Mouse (Mus musculus): ENCODE data around the gene Auts2. TPM values are rescaled to one million over a fixed set of nuclear protein-coding genes. Genes with fewer than 3 reads are reported as not detected.
"Not testable (repeated sequence)": the region's sequence is repeated elsewhere in the genome, so short reads cannot be mapped to it uniquely, and the experiment has no call there.

Auts2 gene
- 69.8 and 77.2 TPM in 2 replicates for polyA plus RNA-seq (2015; fragmentation: Nextera tagmentation; extraction: Ambion mirVana)

- Histone ChIP-seq H3K4me3 (peak within 1 kb of the TSS; percentile 89), H3K27me3 (no peaks in the 10 kb centered on the region; the same call in 1 of the 2 replicates), H3K4me2 (peak within 1 kb of the TSS; percentile 73), H3K27ac (peak within 1 kb of the TSS; percentile 94), H3K9ac (peak within 1 kb of the TSS; percentile 92), H3K36me3 (no peaks in the 10 kb centered on the region), H3K4me1 (peaks cover 25% of the 10 kb centered on the region), H3K9me3 (no peaks in the 10 kb centered on the region)
- peak; percentile 90 for ATAC-seq (ENCODE audit: insufficient number of reproducible peaks, insufficient read depth, low FRiP score, low TSS enrichment, low read depth)
- 1% methylated on average over 87 of the region's 105 CpGs for WGBS
Measured at GRCm38 (mm10) chr5:132543118-132544071, at the start of gene Auts2. TSS of gene Auts2 (minus strand) at chr5:132543344.

DNA sequence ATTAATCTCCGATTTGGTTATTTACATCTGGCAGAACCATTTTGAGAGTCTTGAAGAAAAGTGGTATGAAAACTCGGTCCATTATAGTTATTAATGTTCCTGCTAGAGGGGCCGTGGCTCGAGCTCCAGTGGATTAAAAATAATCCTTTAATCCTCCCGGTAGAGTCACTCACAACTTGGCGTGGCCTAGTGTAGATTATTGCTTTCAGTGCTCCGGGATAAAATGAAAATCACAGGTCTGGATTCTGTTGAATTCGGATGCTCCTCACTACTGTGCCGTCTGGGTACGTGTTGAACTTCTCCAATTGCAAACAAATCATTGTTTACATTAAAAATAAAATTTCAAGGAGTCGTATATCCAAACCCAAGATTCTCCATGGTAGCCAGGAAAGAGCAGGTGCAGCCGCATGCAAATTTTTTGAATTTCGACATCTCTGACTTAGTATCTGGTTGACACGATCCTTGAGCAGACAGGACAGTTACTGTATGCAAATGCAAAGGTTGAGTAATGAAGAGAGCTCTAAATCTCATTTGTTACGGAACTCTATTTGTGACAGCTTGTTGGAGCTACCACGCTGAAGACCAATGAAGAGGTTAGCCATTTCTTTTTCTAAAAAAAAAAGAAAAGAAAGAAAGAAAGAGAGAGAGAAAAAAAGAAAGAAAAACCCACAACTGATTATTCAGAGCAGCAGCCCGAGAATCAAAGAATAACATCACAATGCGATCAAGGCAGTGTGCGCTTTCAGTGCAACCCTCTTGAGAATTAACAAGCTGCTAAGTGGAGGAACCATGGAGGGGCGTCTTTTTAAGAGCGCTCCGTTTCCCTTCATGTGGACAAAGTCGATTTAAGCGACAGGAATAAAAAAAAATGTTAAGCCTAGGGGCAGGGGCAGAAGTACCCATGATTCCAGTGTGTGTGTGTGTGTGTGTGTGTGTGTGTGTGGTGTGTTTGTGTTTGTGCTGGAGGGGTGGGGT, 48.9 kb upstream of the Auts2 start:
- ATAC-seq (ENCODE audit: insufficient number of reproducible peaks, insufficient read depth, low FRiP score, low TSS enrichment, low read depth): no peak
- H3K9ac ChIP-seq: no peak overlapping the region
- 76% methylated on average over 24 of the region's 24 CpGs for WGBS
- no peak overlapping the region for H3K4me3 ChIP-seq
- H3K4me1 ChIP-seq: 0 out of 2 replicates have a peak, but pooled peaks cover 3% of the 10 kb centered on the region
- no peaks in the 10 kb centered on the region; the same call in 1 of the 2 replicates for H3K27me3 ChIP-seq
- H3K27ac ChIP-seq: no peak overlapping the region
- H3K36me3 ChIP-seq: no peaks in the 10 kb centered on the region
- no peak overlapping the region for H3K4me2 ChIP-seq
- H3K9me3 ChIP-seq: no peaks in the 10 kb centered on the region

GRCm38 (mm10) chr5:132579774-132580173, 36.6 kb upstream of the Auts2 start:
- Histone ChIP-seq H3K4me3 (no peak overlapping the region), H3K4me2 (no peak overlapping the region), H3K27ac (no peak overlapping the region), H3K4me1 (no peaks in the 10 kb centered on the region), H3K9me3 (no peaks in the 10 kb centered on the region), H3K36me3 (no peaks in the 10 kb centered on the region), H3K9ac (no peak overlapping the region), H3K27me3 (no peaks in the 10 kb centered on the region)
- 21% methylated on average over 7 of the region's 7 CpGs for WGBS
- no peak for ATAC-seq (ENCODE audit: insufficient number of reproducible peaks, insufficient read depth, low FRiP score, low TSS enrichment, low read depth)

- not testable (repeated sequence) for H3K36me3 ChIP-seq; H3K4me2 ChIP-seq; H3K4me3 ChIP-seq; H3K27me3 ChIP-seq; H3K4me1 ChIP-seq; H3K27ac ChIP-seq; ATAC-seq (ENCODE audit: insufficient number of reproducible peaks, insufficient read depth, low FRiP score, low TSS enrichment, low read depth); H3K9ac ChIP-seq; H3K9me3 ChIP-seq
- WGBS: 75% methylated on average over 6 of the region's 6 CpGs
Measured at GRCm38 (mm10) chr5:132560771-132561170, 17.6 kb upstream of the Auts2 start.

DNA sequence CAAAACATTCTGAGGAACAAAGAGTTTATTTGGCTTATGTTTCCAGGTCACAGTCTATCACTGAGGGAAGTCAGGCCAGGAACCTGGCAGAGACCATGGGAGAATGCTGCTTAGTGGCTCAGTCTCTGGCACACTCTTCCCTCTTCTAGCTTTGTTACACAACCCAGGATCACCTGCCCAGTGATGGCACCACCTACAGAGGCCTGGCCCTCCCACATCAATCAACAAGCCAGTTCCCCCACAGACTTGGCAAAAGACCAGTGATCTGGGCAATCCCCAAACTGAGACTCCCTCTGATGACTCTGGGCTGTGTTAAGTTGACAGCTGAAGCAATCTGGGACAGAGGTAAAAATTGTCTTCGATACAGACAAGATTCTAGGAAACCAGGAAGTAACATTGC, 2.6 kb upstream of the Auts2 start:
- H3K27me3 ChIP-seq: no peaks in the 10 kb centered on the region; the same call in 1 of the 2 replicates
- H3K27ac ChIP-seq: no peak overlapping the region
- H3K4me3 ChIP-seq: no peak overlapping the region
- no peak for ATAC-seq (ENCODE audit: insufficient number of reproducible peaks, insufficient read depth, low FRiP score, low TSS enrichment, low read depth)
- H3K36me3 ChIP-seq: no peaks in the 10 kb centered on the region
- 80% methylated on average over 1 of the region's 1 CpGs for WGBS
- H3K4me2 ChIP-seq: no peak overlapping the region
- H3K9me3 ChIP-seq: no peaks in the 10 kb centered on the region
- peaks cover 6% of the 10 kb centered on the region for H3K4me1 ChIP-seq
- no peak overlapping the region for H3K9ac ChIP-seq

GRCm38 (mm10) chr5:132544176-132544995, 1.2 kb upstream of the Auts2 start:
- no peaks in the 10 kb centered on the region for H3K36me3 ChIP-seq
- H3K9me3 ChIP-seq: no peaks in the 10 kb centered on the region
- H3K27ac ChIP-seq: peak overlapping the region; percentile 94; the same call in 1 of the 2 replicates
- H3K9ac ChIP-seq: peak overlapping the region; percentile 92
- no peak for ATAC-seq (ENCODE audit: insufficient number of reproducible peaks, insufficient read depth, low FRiP score, low TSS enrichment, low read depth)
- WGBS: 7% methylated on average over 26 of the region's 26 CpGs
- peak overlapping the region; percentile 73 for H3K4me2 ChIP-seq
- H3K4me1 ChIP-seq: peaks cover 19% of the 10 kb centered on the region
- H3K27me3 ChIP-seq: no peaks in the 10 kb centered on the region; the same call in 1 of the 2 replicates
- H3K4me3 ChIP-seq: peak overlapping the region; percentile 89

DNA sequence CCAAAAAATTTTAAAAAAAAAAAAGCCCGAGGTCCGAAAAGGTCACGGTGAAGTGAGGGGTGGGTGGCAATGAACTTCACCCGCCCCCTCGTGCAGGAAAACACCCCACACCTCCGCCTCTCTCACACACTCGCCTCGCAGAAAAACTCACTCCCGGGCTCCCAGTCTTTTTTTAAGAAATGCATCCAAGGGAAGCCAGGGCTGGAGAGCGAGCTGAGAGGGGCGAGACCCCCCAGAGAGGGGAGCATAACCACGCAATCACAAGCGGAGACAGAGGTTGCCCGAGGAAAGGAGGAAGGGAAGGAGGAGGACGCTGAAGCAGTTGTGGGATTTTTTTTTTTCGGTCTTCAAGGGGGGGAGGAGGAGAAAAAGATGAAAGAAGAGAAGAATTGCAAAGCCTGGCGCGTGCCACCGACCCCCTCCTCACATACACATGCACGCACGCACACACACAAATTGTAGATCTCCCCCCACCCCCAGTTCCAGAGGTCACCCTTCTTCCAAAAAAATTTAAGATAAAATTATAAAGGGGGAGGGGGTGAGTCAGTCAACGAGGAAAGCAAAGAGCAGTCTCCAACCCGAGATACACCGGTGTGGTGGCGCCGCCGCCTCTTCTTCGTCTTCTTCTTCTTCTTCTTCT, 643 bp downstream of the Auts2 start:
- Histone ChIP-seq H3K9ac (peak overlapping the region; percentile 92), H3K27me3 (no peaks in the 10 kb centered on the region), H3K4me2 (peak overlapping the region; percentile 73), H3K36me3 (no peaks in the 10 kb centered on the region), H3K27ac (peak overlapping the region; percentile 94), H3K9me3 (no peaks in the 10 kb centered on the region), H3K4me1 (peaks cover 26% of the 10 kb centered on the region), H3K4me3 (peak overlapping the region; percentile 89)
- under 1% methylated on average over 28 of the region's 28 CpGs for WGBS
- no peak for ATAC-seq (ENCODE audit: insufficient number of reproducible peaks, insufficient read depth, low FRiP score, low TSS enrichment, low read depth)

DNA sequence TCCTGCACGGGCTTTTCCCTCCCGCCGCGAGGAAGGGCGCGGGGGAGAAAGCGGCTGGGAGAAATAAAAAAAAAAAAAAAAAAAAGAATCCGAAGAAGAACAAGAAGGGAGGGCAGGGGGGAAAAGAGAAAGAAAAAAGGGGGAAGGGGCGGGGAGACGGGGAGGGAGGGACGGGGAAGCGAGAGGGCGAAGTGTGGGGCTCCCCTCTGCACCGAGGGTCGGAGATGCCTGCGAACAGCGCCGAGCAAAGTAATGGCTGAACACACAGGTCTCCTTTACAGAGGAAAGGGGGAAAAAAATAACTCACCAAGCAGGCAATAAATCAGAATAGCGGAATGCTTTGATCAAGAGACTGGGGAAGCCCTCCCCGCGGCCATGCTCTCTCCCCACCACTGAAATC, 1.2 kb downstream of the Auts2 start:
- Histone ChIP-seq H3K36me3 (no peaks in the 10 kb centered on the region), H3K4me2 (peak overlapping the region; percentile 73), H3K9ac (peak overlapping the region; percentile 92), H3K27ac (peak overlapping the region; percentile 94), H3K9me3 (no peaks in the 10 kb centered on the region), H3K4me1 (peaks cover 32% of the 10 kb centered on the region), H3K27me3 (no peaks in the 10 kb centered on the region), H3K4me3 (peak overlapping the region; percentile 89)
- no peak for ATAC-seq (ENCODE audit: insufficient number of reproducible peaks, insufficient read depth, low FRiP score, low TSS enrichment, low read depth)
- 0% methylated on average over 16 of the region's 21 CpGs for WGBS

GRCm38 (mm10) chr5:132541371-132541931, 1.7 kb downstream of the Auts2 start:
- Histone ChIP-seq H3K4me2 (peak overlapping the region; percentile 73), H3K4me3 (peak overlapping the region; percentile 89), H3K4me1 (peaks cover 32% of the 10 kb centered on the region), H3K36me3 (no peaks in the 10 kb centered on the region), H3K27me3 (no peaks in the 10 kb centered on the region), H3K9ac (peak overlapping the region; percentile 92), H3K27ac (peak overlapping the region; percentile 94), H3K9me3 (no peaks in the 10 kb centered on the region)
- WGBS: 0% methylated on average over 46 of the region's 46 CpGs
- no peak for ATAC-seq (ENCODE audit: insufficient number of reproducible peaks, insufficient read depth, low FRiP score, low TSS enrichment, low read depth)

- Histone ChIP-seq H3K9me3 (no peaks in the 10 kb centered on the region), H3K4me1 (peaks cover 35% of the 10 kb centered on the region), H3K27me3 (no peaks in the 10 kb centered on the region), H3K4me2 (peak overlapping the region; percentile 73), H3K36me3 (no peaks in the 10 kb centered on the region), H3K27ac (peak overlapping the region; percentile 94), H3K9ac (peak overlapping the region; percentile 92), H3K4me3 (peak overlapping the region; percentile 89)
- no peak for ATAC-seq (ENCODE audit: insufficient number of reproducible peaks, insufficient read depth, low FRiP score, low TSS enrichment, low read depth)
- WGBS: 7% methylated on average over 5 of the region's 7 CpGs
Measured at GRCm38 (mm10) chr5:132540841-132541311, 2.3 kb downstream of the Auts2 start.
